In the genomic region with DNA sequence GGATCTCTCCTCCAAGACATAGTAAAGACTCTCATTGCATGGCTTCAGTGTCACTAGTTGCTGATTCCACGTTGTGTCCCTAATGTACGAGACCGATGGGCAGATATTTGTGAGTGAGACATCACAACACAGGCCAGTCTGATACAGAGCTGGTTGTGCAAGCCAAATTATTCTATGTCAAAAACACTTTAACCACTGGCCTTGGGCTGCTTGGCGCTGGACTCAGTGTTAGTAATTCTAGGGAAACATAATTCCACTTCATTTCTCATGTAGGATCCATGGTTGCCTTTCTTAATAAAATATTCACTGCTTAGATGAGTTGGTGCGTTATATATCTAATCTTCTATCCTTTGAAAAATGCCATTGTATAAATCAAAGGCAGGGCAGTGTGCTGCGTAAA, we compare ENCODE assay signal across 22 mouse cellular contexts.
DNase-seq lines count a peak whose midpoint lies in the region.
"Had no signal": no experiment of that assay in that cellular context is flagged by ENCODE, and none has a peak within 500 bp of the region (broad histone marks: within the 10 kb centered on the region; RNA-seq: fewer than 3 reads in every experiment).

No protein-coding gene starts in this region.

- H3K4me1 ChIP-seq in heart, embryonic 10.5 days = no peaks in the 10 kb centered on the region
- H3K4me1 ChIP-seq: forebrain, embryonic 10.5 days; forebrain, embryonic 12.5 days had no signal

- no peaks in the 10 kb centered on the region for H3K36me3 ChIP-seq in heart, embryonic 10.5 days
- H3K36me3 ChIP-seq: embryonic facial prominence, embryonic 13.5 days; embryonic facial prominence, embryonic 15.5 days; forebrain, embryonic 10.5 days; forebrain, embryonic 12.5 days; G1E had no signal

- WGBS in heart, embryonic 10.5 days = 86% methylated on average over 6 of the region's 6 CpGs

- H3K27ac ChIP-seq in heart, embryonic 10.5 days = no peak overlapping the region
- H3K27ac ChIP-seq: embryonic facial prominence, embryonic 13.5 days; embryonic facial prominence, embryonic 15.5 days; forebrain, embryonic 10.5 days; forebrain, embryonic 12.5 days had no signal

- H3K9me3 ChIP-seq in heart, embryonic 10.5 days = no peaks in the 10 kb centered on the region
- H3K9me3 ChIP-seq: embryonic facial prominence, embryonic 13.5 days; embryonic facial prominence, embryonic 15.5 days had no signal

- H3K4me3 ChIP-seq in heart, embryonic 10.5 days = no peak overlapping the region
- H3K4me3 ChIP-seq: embryonic facial prominence, embryonic 13.5 days; embryonic facial prominence, embryonic 15.5 days; erythroblast, embryonic 14.5 days; forebrain, embryonic 10.5 days; forebrain, embryonic 12.5 days had no signal

- no peaks in the 10 kb centered on the region for H3K27me3 ChIP-seq in heart, embryonic 10.5 days (ENCODE audit: insufficient read depth, poor library complexity, severe bottlenecking)
- H3K27me3 ChIP-seq: CH12.LX; embryonic facial prominence, embryonic 13.5 days; embryonic facial prominence, embryonic 15.5 days; forebrain, embryonic 12.5 days; Patski had no signal

- DNase-seq in adrenal gland, adult (ENCODE audit: inconsistent age in 2 of 2, low spot score in 1 of 2) = peak; percentile 26 to 62
- DNase-seq in adrenal gland, adult 18-20 months (ENCODE audit: low spot score in 2 of 2) = no peak
- peak; percentile 21 for DNase-seq in adrenal gland, postnatal 10 days
- no peak for DNase-seq in adrenal gland, postnatal 14 days
- DNase-seq in heart, adult 11 months = peak; percentile 46
- DNase-seq in heart, embryonic 10.5 days (ENCODE audit: low spot score) = no peak
- DNase-seq: B cell, adult 2 months; cerebellum, adult 11 months; cerebellum, adult 18-20 months; cerebellum, adult 8-10 months; cerebellum, adult 9-11 months; cerebellum, postnatal 14 days; cerebellum, postnatal 36 days; embryo, embryonic 11 days had no signal

Comparison
In these comparisons a context has a peak if more than half of its experiments do, and no peak if none do; other contexts are left out.
1. DNase-seq: peak in adrenal gland, adult (2 of 2), adrenal gland, postnatal 10 days (single experiment) and heart, adult 11 months (single experiment); none in adrenal gland, adult 18-20 months (0 of 2), adrenal gland, postnatal 14 days (single experiment) and heart, embryonic 10.5 days (single experiment).